8 mouse cellular contexts compared by ENCODE assay signal in genomic region chr7:37769004-37769403, GRCm38 (mm10). TPM values are rescaled to one million over a fixed set of nuclear protein-coding genes. Genes with fewer than 3 reads are reported as not detected.
DNase-seq lines count a peak whose midpoint lies in the region; ATAC-seq and TF ChIP-seq lines count a peak whose summit lies in the region.

No protein-coding gene starts in this region.

- peak overlapping the region; percentile 74 for H3K4me2 ChIP-seq in forebrain, embryonic 14.5 days (ENCODE audit: low read length)

- H3K9me3 ChIP-seq in forebrain, embryonic 14.5 days (replicated peaks; ENCODE audit: control insufficient read depth, low read length) = no peaks in the 10 kb centered on the region
- no peaks in the 10 kb centered on the region for H3K9me3 ChIP-seq in limb, embryonic 10.5 days (replicated peaks)

- peak; percentile 25 to 43 for DNase-seq in kidney, postnatal 4 days
- DNase-seq in kidney, adult 8-10 months = no peak
- DNase-seq in forebrain, embryonic 14.5 days (ENCODE audit: low spot score) = peak; percentile 54
- peak; percentile 50 for DNase-seq in limb, embryonic 10.5 days (ENCODE audit: low spot score)
- no peak for DNase-seq in adipocyte (ENCODE audit: low spot score)

- H3K27me3 ChIP-seq in forebrain, embryonic 14.5 days (replicated peaks; ENCODE audit: control insufficient read depth, insufficient read depth, low read length) = no peaks in the 10 kb centered on the region
- H3K27me3 ChIP-seq in limb, embryonic 10.5 days (ENCODE audit: low read depth, poor library complexity, severe bottlenecking) = peaks cover 99% of the 10 kb centered on the region
- H3K27me3 ChIP-seq in small intestine, adult 2 months (ENCODE audit: control insufficient read depth, insufficient read depth, low read length) = peaks cover 23% of the 10 kb centered on the region

- no peak for TF ChIP-seq CTCF in small intestine, adult 2 months (IDR thresholded peaks at IDR 0.05; ENCODE audit: extremely low read depth, insufficient read length, insufficient replicate concordance, low read depth, low read length)

- H3K4me3 ChIP-seq in brown adipose tissue, adult 24 weeks (ENCODE audit: insufficient read depth, low read depth, low read length) = peak overlapping the region; percentile 7
- peak overlapping the region; percentile 55 for H3K4me3 ChIP-seq in forebrain, embryonic 14.5 days (ENCODE audit: low read depth, low read length)
- H3K4me3 ChIP-seq in limb, embryonic 10.5 days = peak overlapping the region; percentile 65
- peak overlapping the region; percentile 52 for H3K4me3 ChIP-seq in small intestine, adult 2 months (ENCODE audit: low read depth, low read length)

- no peaks in the 10 kb centered on the region for H3K36me3 ChIP-seq in forebrain, embryonic 14.5 days (ENCODE audit: control insufficient read depth, insufficient read depth, low read length)
- H3K36me3 ChIP-seq in limb, embryonic 10.5 days = no peaks in the 10 kb centered on the region
- no peaks in the 10 kb centered on the region for H3K36me3 ChIP-seq in small intestine, adult 2 months (ENCODE audit: control insufficient read depth, insufficient read depth, low read length)

- TF ChIP-seq POLR2A in small intestine, adult 2 months (IDR thresholded peaks at IDR 0.05; ENCODE audit: low read depth, low read length) = no peak

- H3K9ac ChIP-seq in forebrain, embryonic 14.5 days (ENCODE audit: low read length) = peak overlapping the region; percentile 77

- no peak for ATAC-seq in forebrain, embryonic 14.5 days
- no peak for ATAC-seq in granulocyte monocyte progenitor cell, adult 5-6 weeks (replicated peaks; ENCODE audit: poor library complexity, severe bottlenecking)

- 1% methylated on average over 28 of the region's 28 CpGs for WGBS in forebrain, embryonic 14.5 days
- WGBS in limb, embryonic 10.5 days = 0% methylated on average over 28 of the region's 28 CpGs
- 4% methylated on average over 28 of the region's 28 CpGs for WGBS in small intestine, adult 2 months

- H3K4me1 ChIP-seq in brown adipose tissue, adult 24 weeks (ENCODE audit: control insufficient read depth, insufficient read depth, insufficient read length, low read length) = no peaks in the 10 kb centered on the region; the same call in 1 of the 2 replicates
- H3K4me1 ChIP-seq in forebrain, embryonic 14.5 days (ENCODE audit: control insufficient read depth, insufficient read depth, low read length) = peaks cover 37% of the 10 kb centered on the region
- H3K4me1 ChIP-seq in limb, embryonic 10.5 days = peaks cover 51% of the 10 kb centered on the region
- no peaks in the 10 kb centered on the region for H3K4me1 ChIP-seq in small intestine, adult 2 months (ENCODE audit: control insufficient read depth, insufficient read depth, insufficient read length, low read length)

- H3K27ac ChIP-seq in brown adipose tissue, adult 24 weeks (replicated peaks; ENCODE audit: low read depth, low read length) = no peak overlapping the region
- H3K27ac ChIP-seq in forebrain, embryonic 14.5 days (ENCODE audit: low read depth, low read length) = peak overlapping the region; percentile 93
- H3K27ac ChIP-seq in limb, embryonic 10.5 days = no peak overlapping the region
- H3K27ac ChIP-seq in small intestine, adult 2 months (ENCODE audit: insufficient read depth, low read depth, low read length) = peak overlapping the region; percentile 22; the same call in 1 of the 2 replicates

RNA-seq across cellular contexts. Expression of gene Zfp536, which starts 4.4 kb away (rescaled TPM):
- 0.54 TPM in 1 of 2 replicates, not detected in the other for polyA plus RNA-seq in brown adipose tissue, adult 24 weeks (2012; ENCODE audit: insufficient read depth, insufficient read length, missing spikeins)
- polyA plus RNA-seq in forebrain, embryonic 14.5 days (2014; fragmentation: Nextera tagmentation; extraction: Ambion mirVana) = 21.8 and 26.2 TPM in 2 replicates
- polyA plus RNA-seq in limb, embryonic 10.5 days (2016; fragmentation: Nextera tagmentation; extraction: Ambion mirVana) = 1.3 and 1.8 TPM in 2 replicates
- 0.70 and 0.81 TPM in 2 replicates for polyA plus RNA-seq in small intestine, adult 2 months (2012; rRNA removed)
- 0.23 and 0.52 TPM in 2 replicates for total RNA-seq in granulocyte monocyte progenitor cell, adult 5-6 weeks (2014; fragmentation: Nextera tagmentation)
- total RNA-seq in granulocyte monocyte progenitor cell, adult 5-6 weeks (2017) = not detected in 2 replicates

Comparison
In these comparisons a context has a peak if more than half of its experiments do, and no peak if none do; other contexts are left out.
1. DNase-seq: peak in kidney, postnatal 4 days (2 of 2), forebrain, embryonic 14.5 days (single experiment) and limb, embryonic 10.5 days (single experiment); none in kidney, adult 8-10 months (0 of 2) and adipocyte (single experiment).
2. H3K27ac ChIP-seq: peak in forebrain, embryonic 14.5 days (single experiment) and small intestine, adult 2 months (single experiment); none in brown adipose tissue, adult 24 weeks (single experiment) and limb, embryonic 10.5 days (single experiment).
3. H3K4me3 ChIP-seq: peak in every context shown above with its lines; median percentile 65 in limb, embryonic 10.5 days; 55 in forebrain, embryonic 14.5 days; 52 in small intestine, adult 2 months; 7 in brown adipose tissue, adult 24 weeks.